In genomic region chr2:163675144-163675619, GRCm38 (mm10) we compare ENCODE assay signal across 9 mouse cellular contexts. TPM values are rescaled to one million over a fixed set of nuclear protein-coding genes. Genes with fewer than 3 reads are reported as not detected.
A peak's percentile ranks its signal among the peaks of the same experiment; 100 is the strongest.
DNase-seq lines count a peak whose midpoint lies in the region; ATAC-seq and TF ChIP-seq lines count a peak whose summit lies in the region.
"Had no signal": no experiment of that assay in that cellular context is flagged by ENCODE, and none has a peak within 500 bp of the region (broad histone marks: within the 10 kb centered on the region; RNA-seq: fewer than 3 reads in every experiment).

No protein-coding gene starts in this region.

- peak overlapping the region; percentile 33 for H3ac ChIP-seq in myocyte (ENCODE audit: control insufficient read depth, insufficient read length)

- 32% methylated on average over 5 of the region's 5 CpGs for WGBS in midbrain, embryonic 11.5 days
- 63% methylated on average over 5 of the region's 5 CpGs for WGBS in midbrain, embryonic 14.5 days

- H3K27ac ChIP-seq in midbrain, embryonic 11.5 days (ENCODE audit: low read depth, low read length) = no peak overlapping the region
- no peak overlapping the region; the same call in 1 of the 2 replicates for H3K27ac ChIP-seq in midbrain, embryonic 14.5 days (replicated peaks; ENCODE audit: low read depth, low read length)
- H3K27ac ChIP-seq: neural tube, embryonic 12.5 days had no signal

- no peak for ATAC-seq in midbrain, embryonic 11.5 days (ENCODE audit: low FRiP score)
- no peak for ATAC-seq in midbrain, embryonic 14.5 days (ENCODE audit: low FRiP score, low TSS enrichment)
- no peak for ATAC-seq in megakaryocyte, adult 5-6 weeks (ENCODE audit: poor library complexity, severe bottlenecking)

- peak; percentile 46 to 64 for DNase-seq in heart, adult 18-20 months
- DNase-seq in heart, adult 8-10 months (ENCODE audit: low spot score) = no peak
- DNase-seq in midbrain, embryonic 11.5 days (ENCODE audit: low spot score, missing footprints) = peak; percentile 45
- no peak for DNase-seq in midbrain, embryonic 14.5 days
- DNase-seq in gastrocnemius, postnatal 14 days = peak; percentile 30
- no peak for DNase-seq in urinary bladder, adult 18-20 months (ENCODE audit: low spot score in 2 of 2)

- H3K4me3 ChIP-seq in midbrain, embryonic 11.5 days (ENCODE audit: low read depth, low read length) = no peak overlapping the region
- no peak overlapping the region for H3K4me3 ChIP-seq in midbrain, embryonic 14.5 days (replicated peaks; ENCODE audit: low read depth, low read length)
- H3K4me3 ChIP-seq in myocyte = no peak overlapping the region
- H3K4me3 ChIP-seq: neural tube, embryonic 12.5 days had no signal

- peak; percentile 19 for TF ChIP-seq POLR2A in myocyte (IDR thresholded peaks at IDR 0.05; ENCODE audit: insufficient read length, low read depth)

- no peaks in the 10 kb centered on the region for H3K36me3 ChIP-seq in midbrain, embryonic 11.5 days (ENCODE audit: control insufficient read depth, insufficient read depth, low read length)
- no peaks in the 10 kb centered on the region for H3K36me3 ChIP-seq in midbrain, embryonic 14.5 days (ENCODE audit: control insufficient read depth, insufficient read depth, low read length)
- no peaks in the 10 kb centered on the region for H3K36me3 ChIP-seq in myocyte (ENCODE audit: control insufficient read depth, insufficient read depth)
- H3K36me3 ChIP-seq: neural tube, embryonic 12.5 days had no signal

- H3K9ac ChIP-seq in midbrain, embryonic 11.5 days (ENCODE audit: low read length) = no peak overlapping the region
- H3K9ac ChIP-seq in midbrain, embryonic 14.5 days (replicated peaks; ENCODE audit: low read length) = no peak overlapping the region
- H3K9ac ChIP-seq: neural tube, embryonic 12.5 days had no signal

- peaks cover 5% of the 10 kb centered on the region; the same call in 1 of the 2 replicates for H3K4me1 ChIP-seq in midbrain, embryonic 11.5 days (ENCODE audit: control insufficient read depth, insufficient read depth, low read length)
- peaks cover 12% of the 10 kb centered on the region; the same call in 1 of the 2 replicates for H3K4me1 ChIP-seq in midbrain, embryonic 14.5 days (ENCODE audit: control insufficient read depth, insufficient read depth, low read length)

- intact Hi-C loops in gastrocnemius, postnatal 14 days (cut with DNase I; ENCODE audit: low total_unique reads) = no loop called here

- H3K27me3 ChIP-seq in midbrain, embryonic 11.5 days (ENCODE audit: control insufficient read depth, insufficient read depth, low read length) = no peaks in the 10 kb centered on the region
- no peaks in the 10 kb centered on the region for H3K27me3 ChIP-seq in midbrain, embryonic 14.5 days (ENCODE audit: control insufficient read depth, insufficient read depth, low read length)
- H3K27me3 ChIP-seq in myocyte (ENCODE audit: control insufficient read depth, insufficient read depth, insufficient read length) = no peaks in the 10 kb centered on the region
- H3K27me3 ChIP-seq: neural tube, embryonic 12.5 days had no signal

- no peak overlapping the region for H3K4me2 ChIP-seq in midbrain, embryonic 11.5 days
- no peak overlapping the region for H3K4me2 ChIP-seq in midbrain, embryonic 14.5 days (ENCODE audit: low read length)
- H3K4me2 ChIP-seq in myocyte (ENCODE audit: low read depth) = peak overlapping the region; percentile 93
- H3K4me2 ChIP-seq: neural tube, embryonic 12.5 days had no signal

- no peaks in the 10 kb centered on the region for H3K9me3 ChIP-seq in midbrain, embryonic 11.5 days (ENCODE audit: control insufficient read depth, low read length)
- no peaks in the 10 kb centered on the region for H3K9me3 ChIP-seq in midbrain, embryonic 14.5 days (ENCODE audit: control insufficient read depth, low read length)
- H3K9me3 ChIP-seq: neural tube, embryonic 12.5 days had no signal

- peaks cover 78% of the 10 kb centered on the region for H3K79me2 ChIP-seq in myocyte (ENCODE audit: control insufficient read depth, insufficient read depth)

TF ChIP-seq in myocyte, 11 proteins besides CTCF, POLR2A, EP300 and RAD21:
- TF ChIP-seq TCF3 (IDR thresholded peaks at IDR 0.05; ENCODE audit: insufficient read length, low read depth) (no peak), USF1 (IDR thresholded peaks at IDR 0.05; ENCODE audit: low read depth) (no peak), MAX (IDR thresholded peaks at IDR 0.05; ENCODE audit: low read depth) (no peak), CEBPB (IDR thresholded peaks at IDR 0.05; ENCODE audit: insufficient read depth, poor library complexity, severe bottlenecking) (0 out of 2 replicates have a peak, but pooled peaks have one; percentile 5), TCF12 (IDR thresholded peaks at IDR 0.05; ENCODE audit: insufficient read depth, poor library complexity, severe bottlenecking) (peak; percentile 78), E2F4 (IDR thresholded peaks at IDR 0.05; ENCODE audit: insufficient read depth) (no peak), SRF (IDR thresholded peaks at IDR 0.05; ENCODE audit: control insufficient read depth, insufficient read length, low read depth) (no peak), MYOG (IDR thresholded peaks at IDR 0.05; ENCODE audit: control insufficient read depth in 1 of 3, insufficient read depth in 1 of 3, insufficient read length in 2 of 3, low read depth in 2 of 3) (peak in 2 of 3 experiments; percentile 48 to 86), MYOD1 (IDR thresholded peaks at IDR 0.05; ENCODE audit: control insufficient read depth in 1 of 3, insufficient read length in 2 of 3, low read depth in 2 of 3) (peak; percentile 53 to 60 (median 56))

RNA-seq across cellular contexts. Expression of gene Pkig, which starts 17.0 kb away (rescaled TPM):
- total RNA-seq in heart, adult 18-20 months (2021) = 100 to 1,000 TPM; 219 to 232 TPM
- total RNA-seq in heart, adult 8-10 months (2022) = 100 to 1,000 TPM; 214 to 247 (median 224) TPM
- polyA plus RNA-seq in midbrain, embryonic 11.5 days (2014; fragmentation: Nextera tagmentation; extraction: Ambion mirVana) = 153 and 162 TPM in 2 replicates
- 115 and 128 TPM in 2 replicates for polyA plus RNA-seq in midbrain, embryonic 14.5 days (2014; fragmentation: Nextera tagmentation; extraction: Ambion mirVana)
- 10 to 100 TPM; 78.2 to 85.3 TPM for total RNA-seq in gastrocnemius, postnatal 14 days (2021)
- 799 TPM for polyA plus RNA-seq in myocyte (2012; fragmentation: generic; extraction: Trizol)
- 47.7 and 50.9 TPM in 2 replicates for total RNA-seq in megakaryocyte, adult 5-6 weeks (2015)
- total RNA-seq in megakaryocyte, adult 5-6 weeks (2017) = 36.8 and 55.2 TPM in 2 replicates

RNA-seq across cellular contexts. Expression of gene Serinc3, which starts 30.3 kb away (rescaled TPM):
- 100 to 1,000 TPM; 284 to 364 TPM for total RNA-seq in heart, adult 18-20 months (2021)
- total RNA-seq in heart, adult 8-10 months (2022) = 100 to 1,000 TPM; 272 to 302 (median 297) TPM
- 35.0 and 38.8 TPM in 2 replicates for polyA plus RNA-seq in midbrain, embryonic 11.5 days (2014; fragmentation: Nextera tagmentation; extraction: Ambion mirVana)
- polyA plus RNA-seq in midbrain, embryonic 14.5 days (2014; fragmentation: Nextera tagmentation; extraction: Ambion mirVana) = 30.9 and 39.3 TPM in 2 replicates
- total RNA-seq in gastrocnemius, postnatal 14 days (2021) = 100 to 1,000 TPM; 124 to 167 TPM
- 88.9 TPM for polyA plus RNA-seq in myocyte (2012; fragmentation: generic; extraction: Trizol)
- 797 and 809 TPM in 2 replicates for total RNA-seq in megakaryocyte, adult 5-6 weeks (2015)
- total RNA-seq in megakaryocyte, adult 5-6 weeks (2017) = 623 and 641 TPM in 2 replicates

Comparison
In these comparisons a context has a peak if more than half of its experiments do, and no peak if none do; other contexts are left out.
1. DNase-seq: peak in heart, adult 18-20 months (2 of 2), midbrain, embryonic 11.5 days (single experiment) and gastrocnemius, postnatal 14 days (single experiment); none in heart, adult 8-10 months (single experiment), midbrain, embryonic 14.5 days (single experiment) and urinary bladder, adult 18-20 months (0 of 2).